Mouse (Mus musculus): ENCODE results near the gene Cd69.

Cd69 gene

DNA sequence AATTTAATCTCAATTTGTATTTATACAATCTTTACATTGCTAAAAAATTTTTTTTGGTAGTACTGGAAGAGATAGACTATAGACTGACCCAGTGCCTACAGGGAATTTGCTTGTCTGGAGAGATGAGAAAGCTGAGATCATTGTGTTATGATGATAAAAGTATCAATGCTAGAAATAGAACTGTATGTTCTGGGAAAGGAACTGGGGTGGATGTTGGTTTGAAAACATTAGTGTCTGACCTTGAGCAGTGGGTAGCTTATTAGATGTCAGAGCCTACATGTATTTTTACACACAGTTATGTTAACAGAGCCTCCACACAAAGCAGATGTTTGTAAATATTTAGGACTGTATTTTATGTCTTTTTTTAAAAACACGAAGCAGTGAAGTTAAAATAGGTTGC, 51.1 kb downstream of the Cd69 start:
- DNase-seq (ENCODE audit: low spot score in 2 of 2) = no peak

DNA sequence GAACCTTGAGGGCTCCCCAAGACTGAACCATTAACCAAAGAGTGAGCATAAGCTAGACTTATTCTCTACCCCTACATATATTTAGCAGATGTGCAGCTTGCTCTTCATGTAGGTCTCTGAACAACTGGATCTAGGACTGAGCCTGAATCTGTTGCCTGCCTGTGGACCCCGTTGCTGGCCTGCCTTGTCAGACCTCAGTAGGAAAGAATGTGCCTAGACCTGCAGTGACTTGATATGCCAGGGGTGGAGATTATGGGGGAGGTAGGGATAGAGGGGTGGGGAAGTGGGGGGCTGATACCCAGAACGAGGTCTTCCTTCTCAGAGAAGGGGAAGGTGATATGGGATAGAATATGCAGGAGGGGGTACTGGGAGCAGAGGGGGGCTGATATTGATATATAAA, 51.6 kb downstream of the Cd69 start:
- DNase-seq (ENCODE audit: low spot score in 2 of 2) = no peak

GRCm38 (mm10) chr6:129222188-129222800, 52.9 kb downstream of the Cd69 start:
- DNase-seq (ENCODE audit: low spot score in 2 of 2) = no peak

DNA sequence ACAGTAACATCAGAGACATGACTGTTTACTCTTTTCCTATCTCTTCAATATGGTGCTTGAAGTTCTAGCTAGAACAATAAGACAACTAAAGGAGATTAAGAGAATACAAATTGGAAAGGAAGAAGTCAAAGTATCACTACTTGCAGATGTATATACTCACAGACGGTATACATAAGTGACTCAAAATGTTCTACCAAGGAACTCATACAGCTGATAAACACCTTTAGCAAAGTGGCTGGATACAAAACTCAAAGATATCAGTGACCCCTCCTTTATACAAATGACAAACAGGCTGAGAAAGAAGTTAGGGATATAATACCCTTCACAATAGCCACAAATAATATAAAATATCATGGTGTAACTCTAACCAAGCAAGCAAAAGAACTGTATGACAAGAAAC, 54.2 kb downstream of the Cd69 start:
- no peak for DNase-seq (ENCODE audit: low spot score in 2 of 2)

- no peak for DNase-seq (ENCODE audit: low spot score in 2 of 2)
Measured at GRCm38 (mm10) chr6:129219897-129220517, 55.2 kb downstream of the Cd69 start.

- DNase-seq (ENCODE audit: low spot score in 2 of 2) = no peak
Measured at GRCm38 (mm10) chr6:129218191-129218696, 57.0 kb downstream of the Cd69 start.
